Comparison of ENCODE assay signal across 8 mouse cellular contexts in the genomic region with DNA sequence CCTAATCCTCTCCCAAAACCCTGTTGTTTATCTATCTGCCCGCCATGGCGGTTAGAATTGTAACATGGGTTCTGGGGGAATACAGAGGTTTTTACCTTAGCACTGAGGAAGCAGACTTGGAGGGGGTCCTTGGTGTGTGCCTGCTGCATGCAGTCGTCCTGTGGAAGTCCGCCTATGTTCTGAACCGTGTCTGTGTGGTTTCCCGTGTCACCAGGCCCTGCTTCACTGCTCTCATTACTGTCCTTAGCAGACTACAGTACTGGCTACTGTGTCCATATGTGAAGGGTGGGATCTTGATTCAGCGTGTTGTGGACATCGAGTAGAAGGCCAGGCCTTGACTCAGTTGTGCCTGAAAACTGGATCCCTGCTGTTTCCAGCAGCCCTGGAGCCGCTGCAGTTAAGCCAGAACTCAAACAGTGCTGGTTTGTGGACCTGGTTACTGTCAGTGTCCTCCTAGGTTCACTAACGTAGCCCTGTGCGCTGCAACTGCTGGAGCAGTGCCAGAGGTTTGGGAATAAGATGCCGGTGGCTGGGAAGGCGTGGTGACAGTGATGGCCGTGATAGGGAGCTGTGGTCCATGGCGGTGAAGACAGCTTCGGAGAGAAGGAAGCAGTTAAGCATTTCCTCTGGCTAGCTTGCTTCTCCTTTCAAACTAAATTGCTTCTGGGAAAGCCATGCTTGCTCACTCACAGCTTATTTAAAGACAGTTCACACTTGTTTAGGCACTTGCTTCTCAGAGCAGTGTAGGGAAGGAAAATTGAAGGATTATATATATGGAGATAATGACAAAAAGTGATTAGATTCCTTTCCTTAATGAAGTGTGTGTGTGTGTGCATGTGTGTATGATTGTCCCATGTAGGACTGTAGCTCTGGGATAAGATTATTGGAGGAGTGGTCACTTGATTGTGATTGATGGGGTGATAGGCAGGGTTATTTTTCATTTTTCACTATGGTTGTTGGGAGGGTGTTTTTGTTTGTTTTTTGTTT. TPM values are rescaled to one million over a fixed set of nuclear protein-coding genes. Genes with fewer than 3 reads are reported as not detected.
DNase-seq lines count a peak whose midpoint lies in the region; ATAC-seq and TF ChIP-seq lines count a peak whose summit lies in the region.

No protein-coding gene starts in this region.

- H3K27ac ChIP-seq in forebrain, embryonic 11.5 days (ENCODE audit: low read depth, low read length) = no peak overlapping the region
- H3K27ac ChIP-seq in hindbrain, embryonic 15.5 days (replicated peaks) = no peak overlapping the region
- H3K27ac ChIP-seq in liver, embryonic 14.5 days = no peak overlapping the region
- peak overlapping the region; percentile 80 for H3K27ac ChIP-seq in stomach, embryonic 15.5 days

- H3K36me3 ChIP-seq in forebrain, embryonic 11.5 days (ENCODE audit: control insufficient read depth, insufficient read depth, low read length) = no peaks in the 10 kb centered on the region
- H3K36me3 ChIP-seq in hindbrain, embryonic 15.5 days = no peaks in the 10 kb centered on the region
- H3K36me3 ChIP-seq in liver, embryonic 14.5 days (replicated peaks; ENCODE audit: control insufficient read depth, insufficient read depth, low read depth) = no peaks in the 10 kb centered on the region
- no peaks in the 10 kb centered on the region for H3K36me3 ChIP-seq in stomach, embryonic 15.5 days

- no peak overlapping the region for H3K4me3 ChIP-seq in forebrain, embryonic 11.5 days (ENCODE audit: low read depth, low read length)
- no peak overlapping the region for H3K4me3 ChIP-seq in hindbrain, embryonic 15.5 days
- no peak overlapping the region for H3K4me3 ChIP-seq in liver, embryonic 14.5 days (ENCODE audit: insufficient read depth in 1 of 2, low read depth in 2 of 2, low read length in 2 of 2)
- H3K4me3 ChIP-seq in stomach, embryonic 15.5 days (replicated peaks) = no peak overlapping the region

- TF ChIP-seq EP300 in liver, embryonic 14.5 days (IDR thresholded peaks at IDR 0.05; ENCODE audit: low read depth) = no peak

- peak overlapping the region; percentile 12; the same call in 1 of the 2 replicates for H3K9ac ChIP-seq in forebrain, embryonic 11.5 days (ENCODE audit: low read length)
- no peak overlapping the region for H3K9ac ChIP-seq in hindbrain, embryonic 15.5 days
- no peak overlapping the region for H3K9ac ChIP-seq in liver, embryonic 14.5 days (replicated peaks)
- H3K9ac ChIP-seq in stomach, embryonic 15.5 days = no peak overlapping the region

- WGBS in forebrain, embryonic 11.5 days = 39% methylated on average over 16 of the region's 16 CpGs
- WGBS in hindbrain, embryonic 15.5 days = 32% methylated on average over 16 of the region's 16 CpGs
- WGBS in liver, embryonic 14.5 days (ENCODE audit: insufficient replicate concordance) = 16% methylated on average over 16 of the region's 16 CpGs
- 20% methylated on average over 16 of the region's 16 CpGs for WGBS in stomach, embryonic 15.5 days

- no peak for TF ChIP-seq CTCF in liver, embryonic 14.5 days (IDR thresholded peaks at IDR 0.05; ENCODE audit: low read depth)

- no peaks in the 10 kb centered on the region for H3K27me3 ChIP-seq in forebrain, embryonic 11.5 days (ENCODE audit: control insufficient read depth, insufficient read depth, low read length)
- H3K27me3 ChIP-seq in hindbrain, embryonic 15.5 days = no peaks in the 10 kb centered on the region
- H3K27me3 ChIP-seq in liver, embryonic 14.5 days (ENCODE audit: control insufficient read depth, insufficient read depth, low read length) = no peaks in the 10 kb centered on the region; the same call in 1 of the 2 replicates
- no peaks in the 10 kb centered on the region for H3K27me3 ChIP-seq in stomach, embryonic 15.5 days (replicated peaks)

- ATAC-seq in forebrain, embryonic 11.5 days (replicated peaks; ENCODE audit: low FRiP score) = no peak
- ATAC-seq in hindbrain, embryonic 15.5 days (ENCODE audit: low FRiP score, low read depth) = 0 out of 2 replicates have a peak, but pooled peaks have one; percentile 29
- ATAC-seq in liver, embryonic 14.5 days (ENCODE audit: insufficient read depth) = no peak
- peak; percentile 12; the same call in 1 of the 2 replicates for ATAC-seq in stomach, embryonic 15.5 days (ENCODE audit: insufficient read depth, low FRiP score, low read depth)

- peaks cover 14% of the 10 kb centered on the region for H3K4me1 ChIP-seq in forebrain, embryonic 11.5 days (replicated peaks; ENCODE audit: control insufficient read depth, insufficient read depth, low read length)
- peaks cover 66% of the 10 kb centered on the region for H3K4me1 ChIP-seq in hindbrain, embryonic 15.5 days (replicated peaks)
- H3K4me1 ChIP-seq in liver, embryonic 14.5 days (replicated peaks; ENCODE audit: control insufficient read depth in 2 of 2, insufficient read depth in 2 of 2, low read length in 1 of 2) = peaks cover 10 to 46% of the 10 kb centered on the region in 2 experiments
- peaks cover 51% of the 10 kb centered on the region for H3K4me1 ChIP-seq in stomach, embryonic 15.5 days

- no peak overlapping the region for H3K4me2 ChIP-seq in forebrain, embryonic 11.5 days (ENCODE audit: low read depth, low read length, severe bottlenecking)
- H3K4me2 ChIP-seq in hindbrain, embryonic 15.5 days = no peak overlapping the region
- peak overlapping the region; percentile 4; the same call in 1 of the 2 replicates for H3K4me2 ChIP-seq in liver, embryonic 14.5 days (ENCODE audit: low read depth)
- H3K4me2 ChIP-seq in stomach, embryonic 15.5 days = peak overlapping the region; percentile 8

- DNase-seq in retina, postnatal 1 day = peak; percentile 46
- DNase-seq in retina, embryonic 14.5 days (ENCODE audit: low spot score) = no peak
- no peak for DNase-seq in forebrain, embryonic 11.5 days (ENCODE audit: low spot score)
- no peak for DNase-seq in liver, embryonic 14.5 days (ENCODE audit: low read depth in 3 of 3, low spot score in 3 of 3)
- DNase-seq in layer of hippocampus, adult 8-10 months (ENCODE audit: low spot score in 2 of 2) = no peak
- no peak for DNase-seq in left cerebral cortex, adult 9 months (ENCODE audit: low spot score in 2 of 2)

- no peaks in the 10 kb centered on the region for H3K9me3 ChIP-seq in forebrain, embryonic 11.5 days (ENCODE audit: control insufficient read depth, low read length)
- H3K9me3 ChIP-seq in hindbrain, embryonic 15.5 days = no peaks in the 10 kb centered on the region
- H3K9me3 ChIP-seq in liver, embryonic 14.5 days (ENCODE audit: control insufficient read depth, low read length) = no peaks in the 10 kb centered on the region
- no peaks in the 10 kb centered on the region for H3K9me3 ChIP-seq in stomach, embryonic 15.5 days

RNA-seq across cellular contexts. Expression of gene Ryk, which starts 6.4 kb away (rescaled TPM):
- polyA plus RNA-seq in forebrain, embryonic 11.5 days (2014; fragmentation: Nextera tagmentation; extraction: Ambion mirVana) = 26.3 and 32.8 TPM in 2 replicates
- 13.7 and 14.4 TPM in 2 replicates for polyA plus RNA-seq in hindbrain, embryonic 15.5 days (2015; fragmentation: Nextera tagmentation; extraction: Ambion mirVana)
- polyA plus RNA-seq in liver, embryonic 14.5 days (2012; rRNA removed) = 8.0 and 10.8 TPM in 2 replicates
- polyA plus RNA-seq in liver, embryonic 14.5 days (2014; fragmentation: Nextera tagmentation; extraction: Ambion mirVana) = 4.9 and 6.0 TPM in 2 replicates
- polyA plus RNA-seq in stomach, embryonic 15.5 days (2015; fragmentation: Nextera tagmentation; extraction: Ambion mirVana) = 23.1 and 29.6 TPM in 2 replicates
- total RNA-seq in layer of hippocampus, adult 8-10 months (2022) = 10 to 100 TPM; 39.8 to 52.7 (median 43.4) TPM

Comparison
In these comparisons a context has a peak if more than half of its experiments do, and no peak if none do; other contexts are left out.
1. ATAC-seq: peak in hindbrain, embryonic 15.5 days (single experiment) and stomach, embryonic 15.5 days (single experiment); none in forebrain, embryonic 11.5 days (single experiment) and liver, embryonic 14.5 days (single experiment).
2. H3K4me2 ChIP-seq: peak in liver, embryonic 14.5 days (single experiment) and stomach, embryonic 15.5 days (single experiment); none in forebrain, embryonic 11.5 days (single experiment) and hindbrain, embryonic 15.5 days (single experiment).